16 mouse cellular contexts compared by ENCODE assay signal in genomic region chr13:17727922-17728321, GRCm38 (mm10).
"Had no signal": no experiment of that assay in that cellular context is flagged by ENCODE, and none has a peak within 500 bp of the region (broad histone marks: within the 10 kb centered on the region; RNA-seq: fewer than 3 reads in every experiment).

No protein-coding gene starts in this region.

- H3K27ac ChIP-seq: neural tube, embryonic 13.5 days; neural tube, embryonic 15.5 days; stomach, embryonic 15.5 days; stomach, postnatal 0 days had no signal

- DNase-seq: retina, postnatal 1 day; right cerebral cortex, adult 18-20 months; right cerebral cortex, postnatal 14 days; right cerebral cortex, postnatal 25 days; right cerebral cortex, postnatal 4 days; spleen, adult 18-20 months; thymus, adult 18-20 months; thymus, adult 2 months; thymus, postnatal 14 days; thymus, postnatal 25 days; thymus, postnatal 36 days; thymus, postnatal 4 days had no signal

- H3K4me3 ChIP-seq: neural tube, embryonic 13.5 days; neural tube, embryonic 15.5 days; stomach, embryonic 15.5 days had no signal

- H3K4me1 ChIP-seq: neural tube, embryonic 13.5 days; neural tube, embryonic 15.5 days; stomach, embryonic 15.5 days had no signal

- H3K9me3 ChIP-seq: neural tube, embryonic 13.5 days; neural tube, embryonic 15.5 days; stomach, embryonic 15.5 days had no signal

- H3K27me3 ChIP-seq: neural tube, embryonic 13.5 days; neural tube, embryonic 15.5 days; stomach, embryonic 15.5 days had no signal
